Mouse (Mus musculus) cerebellum, postnatal 4 days (tissue): Measurements from ENCODE around the gene Slc25a39.

ENCODE experiments used
- DNase-seq, 2 experiments: peaks; one replicate each; pipeline ENCODE4 v3.0.0; 2022; ENCODE audit warnings: low spot score in 2 of 2, mixed read lengths in 1 of 2

Gene Slc25a39

DNA sequence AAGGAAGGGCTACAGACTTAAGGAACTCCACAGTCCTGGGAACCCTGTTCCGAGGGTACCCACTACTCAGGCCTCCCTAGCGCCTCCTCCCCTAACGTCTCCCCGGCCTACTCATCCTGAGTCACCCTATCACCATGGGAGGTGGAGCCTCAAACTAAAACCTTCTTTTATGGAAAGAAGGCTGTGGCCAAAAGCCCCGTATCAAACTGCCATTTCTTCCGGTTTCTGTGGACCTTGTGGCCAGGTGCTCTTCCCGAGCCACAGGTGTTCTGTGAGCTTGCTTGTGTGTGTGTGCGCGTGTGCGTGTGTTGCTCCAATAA is 28.7 kb upstream of the Slc25a39 start:
- DNase-seq, result no peak

GRCm38 (mm10) chr11:102435754-102436470 is 28.2 kb upstream of the Slc25a39 start:
- DNase-seq, result no peak

DNA sequence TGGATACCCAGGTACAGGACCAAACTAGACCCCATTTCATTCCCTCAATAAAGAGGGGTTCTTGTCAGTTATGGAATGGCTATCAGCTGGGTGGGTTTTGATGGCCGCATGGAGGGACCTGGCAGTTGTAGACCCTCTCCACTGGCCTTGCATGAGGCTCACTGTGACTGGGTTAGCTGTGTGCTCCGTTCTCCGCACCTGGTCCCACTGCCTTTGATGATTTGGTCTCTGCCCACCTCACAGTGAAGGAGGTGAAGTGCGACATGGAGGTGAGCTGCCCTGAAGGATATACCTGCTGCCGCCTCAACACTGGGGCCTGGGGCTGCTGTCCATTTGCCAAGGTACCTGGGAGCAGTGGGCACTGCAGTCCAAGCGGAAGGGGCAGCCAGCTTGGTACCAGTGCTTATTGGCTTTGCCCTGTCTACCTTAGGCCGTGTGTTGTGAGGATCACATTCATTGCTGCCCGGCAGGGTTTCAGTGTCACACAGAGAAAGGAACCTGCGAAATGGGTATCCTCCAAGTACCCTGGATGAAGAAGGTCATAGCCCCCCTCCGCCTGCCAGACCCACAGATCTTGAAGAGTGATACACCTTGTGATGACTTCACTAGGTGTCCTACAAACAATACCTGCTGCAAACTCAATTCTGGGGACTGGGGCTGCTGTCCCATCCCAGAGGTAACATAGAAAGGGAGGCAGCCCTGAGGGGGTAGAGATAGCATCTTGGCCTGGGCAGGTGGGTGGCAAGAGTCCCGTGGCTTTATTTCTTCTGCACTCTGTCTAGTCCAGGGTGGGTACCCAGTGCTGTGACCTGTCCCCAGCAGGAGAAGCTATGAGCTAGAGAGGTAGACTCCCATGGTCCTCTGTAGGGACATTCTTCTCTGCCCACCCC is 27.3 kb upstream of the Slc25a39 start:
- no peak for DNase-seq

- DNase-seq, result peak; percentile 86 to 91
Observed at GRCm38 (mm10) chr11:102434406-102434805, 26.7 kb upstream of the Slc25a39 start.

GRCm38 (mm10) chr11:102433866-102434265 is 26.1 kb upstream of the Slc25a39 start:
- DNase-seq, result no peak

- no peak for DNase-seq
Observed at GRCm38 (mm10) chr11:102432896-102433295, 25.1 kb upstream of the Slc25a39 start.

DNA sequence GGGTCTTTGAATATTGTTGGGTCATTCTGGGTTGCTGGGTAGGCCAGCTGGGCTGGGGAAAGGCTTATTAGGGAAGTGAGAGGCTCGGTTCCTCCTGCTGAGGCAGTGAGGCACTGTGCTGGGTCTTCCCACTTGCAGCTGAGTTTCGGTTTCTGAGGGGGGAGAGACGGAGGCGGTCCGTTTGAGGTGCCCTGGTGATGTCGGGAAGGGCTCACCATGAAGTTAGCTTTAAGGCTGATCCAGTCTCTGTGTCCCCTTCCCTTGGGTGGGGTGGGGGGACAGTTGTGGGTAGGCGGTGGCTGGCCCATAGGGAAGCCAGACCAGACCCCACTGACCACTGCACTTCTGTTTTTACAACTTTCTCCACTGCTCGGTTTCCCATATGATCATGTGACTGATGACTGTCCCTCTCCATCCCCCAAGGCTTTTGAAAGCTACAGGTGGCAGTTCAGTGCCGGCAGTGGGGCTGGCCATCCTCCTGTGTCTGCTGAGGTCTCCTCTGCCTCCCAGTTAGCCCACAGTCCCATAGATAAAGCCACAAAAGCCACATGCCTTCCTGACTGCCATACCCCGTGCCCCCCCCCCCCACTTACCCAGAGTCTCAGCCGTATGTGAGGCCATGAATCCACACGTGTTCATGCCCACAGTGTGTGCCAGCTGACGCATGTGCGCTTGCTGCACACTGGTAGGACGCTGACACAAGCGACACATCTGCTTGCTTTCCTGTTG is 24.5 kb upstream of the Slc25a39 start:
- DNase-seq, result no peak

DNA sequence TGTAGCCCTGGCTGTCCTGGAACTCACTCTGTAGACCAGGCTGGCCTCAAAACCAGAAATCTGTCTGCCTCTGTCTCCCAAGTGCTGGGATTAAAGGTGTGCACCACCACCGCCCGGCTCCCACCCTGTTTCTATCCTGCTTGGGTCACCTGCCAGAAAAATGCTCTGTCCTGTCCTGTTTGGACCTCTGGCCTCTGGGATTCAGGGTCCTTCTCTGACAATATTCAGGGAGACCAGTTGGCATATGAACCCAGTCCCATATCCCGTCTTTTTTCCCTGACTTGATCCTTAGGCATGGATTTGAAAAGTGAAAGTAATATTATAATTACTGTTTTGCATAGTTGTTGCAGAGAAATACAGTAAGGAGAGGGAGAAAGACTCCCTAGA is 24.0 kb upstream of the Slc25a39 start:
- no peak for DNase-seq

GRCm38 (mm10) chr11:102431018-102431645 is 23.4 kb upstream of the Slc25a39 start:
- DNase-seq, result peak in 1 of 2 experiments; percentile 77

- peak in 1 of 2 experiments; percentile 79 for DNase-seq
Observed at GRCm38 (mm10) chr11:102430121-102431017, 22.6 kb upstream of the Slc25a39 start, which contains the start of gene Grn. Gene Grn (plus strand): TSS chr11:102430315.

DNA sequence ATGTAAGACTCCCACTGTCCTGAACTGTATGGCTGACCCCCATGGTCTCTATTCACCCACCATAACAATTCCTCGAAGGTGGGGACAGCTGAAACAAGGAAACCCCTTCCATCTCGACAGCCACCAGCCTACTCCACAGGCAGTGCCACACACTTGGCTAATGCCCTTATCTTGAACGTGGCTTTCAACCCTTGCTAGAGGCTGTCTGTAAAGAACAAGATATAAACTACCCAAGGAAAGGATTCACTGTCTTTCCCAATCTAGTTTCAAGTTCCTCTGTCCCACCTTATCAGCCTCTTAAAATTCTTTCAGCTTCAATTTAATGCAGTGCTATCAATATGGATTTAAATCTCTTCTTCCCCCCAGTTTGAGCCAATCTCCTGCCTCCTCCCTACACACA is 21.8 kb upstream of the Slc25a39 start:
- DNase-seq, result no peak

- no peak for DNase-seq
Observed at GRCm38 (mm10) chr11:102428981-102429540, 21.3 kb upstream of the Slc25a39 start.

- DNase-seq, result no peak
Observed at GRCm38 (mm10) chr11:102425555-102426316, 18.0 kb upstream of the Slc25a39 start.

- no peak for DNase-seq
Observed at GRCm38 (mm10) chr11:102424666-102425065, 16.9 kb upstream of the Slc25a39 start.

GRCm38 (mm10) chr11:102421559-102421958 is 13.8 kb upstream of the Slc25a39 start:
- DNase-seq, result no peak

DNA sequence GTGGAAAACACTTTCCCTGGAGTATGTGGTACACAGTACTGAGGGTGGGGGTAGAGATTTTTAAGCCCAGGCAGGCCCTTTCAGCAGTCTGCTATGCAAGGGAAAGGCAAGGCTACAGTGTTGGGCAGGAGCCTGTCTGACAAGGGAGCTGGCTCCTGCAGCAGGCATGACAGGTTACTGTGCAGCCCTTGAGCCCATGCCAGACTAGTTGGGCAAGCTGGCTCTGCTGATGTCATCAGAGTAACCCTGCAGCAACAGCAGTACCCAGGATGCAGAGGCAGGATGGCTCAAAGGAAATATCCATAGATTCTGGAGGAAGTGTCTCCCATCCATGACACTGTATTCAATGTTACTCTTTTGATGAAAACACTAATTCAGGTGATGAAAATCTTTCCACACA is 11.1 kb upstream of the Slc25a39 start:
- DNase-seq, result no peak

GRCm38 (mm10) chr11:102417160-102417559 is 9.4 kb upstream of the Slc25a39 start:
- DNase-seq, result no peak

DNA sequence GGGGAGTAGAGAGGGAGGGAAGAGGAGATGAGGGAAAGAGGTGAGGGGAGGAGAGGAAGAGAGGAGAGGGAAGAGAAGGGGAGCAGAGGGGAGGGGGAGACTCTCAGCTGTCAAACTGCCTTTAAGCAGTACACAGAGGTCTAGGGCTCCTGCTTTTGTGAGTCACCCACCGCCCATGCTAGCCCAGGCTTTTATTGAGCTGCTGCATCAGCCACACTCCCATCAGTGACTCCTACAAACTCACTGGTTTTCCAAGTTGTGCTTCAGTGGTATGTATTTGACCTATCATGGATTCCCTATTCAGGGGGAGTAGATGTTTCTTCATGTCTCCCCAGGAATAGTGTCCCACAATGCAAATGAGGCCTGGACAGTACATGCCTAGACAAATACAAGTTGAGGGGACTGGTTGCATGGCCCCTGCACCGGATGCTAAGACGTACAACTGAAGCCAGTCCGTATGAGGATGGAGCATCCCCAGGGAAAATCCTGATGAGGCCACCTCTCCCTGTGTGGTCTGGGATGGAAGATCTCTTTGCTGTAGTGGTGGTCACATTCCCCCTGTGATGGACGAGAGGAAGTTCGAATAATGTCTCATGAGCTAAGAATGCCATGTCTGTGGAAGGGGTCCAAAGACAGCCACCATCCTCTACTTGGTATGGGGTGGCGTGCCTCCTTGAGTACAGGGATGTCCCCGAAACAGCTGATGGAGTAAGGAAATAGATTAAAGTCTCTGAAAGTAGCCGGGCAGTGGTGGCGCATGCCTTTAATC is 7.5 kb upstream of the Slc25a39 start:
- no peak for DNase-seq

DNA sequence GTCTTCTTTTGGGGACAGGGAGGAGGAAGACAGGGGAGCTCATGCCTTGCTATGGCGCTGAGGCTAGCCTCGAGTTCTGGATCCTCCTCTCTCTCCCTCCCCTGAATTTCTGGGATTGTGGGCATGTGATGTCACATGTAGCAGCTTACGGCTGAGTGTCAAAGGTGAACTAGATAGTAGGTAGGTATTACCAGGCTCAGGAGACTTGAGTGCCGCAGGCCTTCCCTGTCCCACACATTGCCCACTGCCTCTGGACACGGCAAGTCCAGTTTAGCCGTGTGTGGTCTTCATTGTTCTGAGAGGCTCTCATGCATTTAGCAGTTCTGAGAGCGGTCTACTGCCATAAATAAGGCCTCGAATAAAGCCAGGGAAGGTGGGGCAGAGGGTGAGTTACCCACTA is 5.3 kb upstream of the Slc25a39 start:
- DNase-seq, result no peak
